Mouse (Mus musculus) megakaryocyte, embryonic 14.5 days (primary cell): ENCODE measurements around the gene Ppp1r13b. TPM values are rescaled to one million over a fixed set of nuclear protein-coding genes. Genes with fewer than 3 reads are reported as not detected.

ENCODE experiments used
- H3K27me3 ChIP-seq: replicated peaks from 2 replicates; pipeline ENCODE3; 2012; ENCODE audit warnings: inconsistent platforms
- H3K36me3 ChIP-seq: replicated peaks from 2 replicates; pipeline ENCODE3; 2012; ENCODE audit warnings: low read length, inconsistent platforms, mixed read lengths
- H3K4me1 ChIP-seq: 2 replicates; pipeline ENCODE4 v1.6.1; 2012; ENCODE audit warnings: inconsistent platforms
- H3K4me3 ChIP-seq: replicated peaks from 2 replicates; pipeline ENCODE3; 2012; ENCODE audit warnings: moderate library complexity, mild to moderate bottlenecking, inconsistent platforms
- H3K9me3 ChIP-seq: 2 replicates; pipeline ENCODE4 v1.6.1; 2012; ENCODE audit warnings: inconsistent platforms
- FLI1 ChIP-seq: IDR thresholded peaks from 2 replicates; pipeline ENCODE4 v1.6.1; 2012; ENCODE audit warnings: low read length, inconsistent platforms, mixed read lengths
- GATA1 ChIP-seq: IDR thresholded peaks from 3 replicates; pipeline ENCODE4 v1.6.1; 2012; ENCODE audit warnings: mixed read lengths, low read length, inconsistent platforms, borderline replicate concordance
- polyA plus RNA-seq: library from polyadenylated mRNA; stranded (reverse); fragments of >175 nt; gene quantifications from 2 replicates; pipeline ENCODE4 v1.2.3, GENCODE M21; 2012; ENCODE audit warnings: low replicate concordance; ENCODE audit not compliant: insufficient read depth

Ppp1r13b gene
- polyA plus RNA-seq, 1 experiment: 15.6 TPM

GRCm38 (mm10) chr12:111808775-111809174 is 99.1 kb downstream of the Ppp1r13b start:
- Histone ChIP-seq H3K27me3 (no peaks in the 10 kb centered on the region), H3K4me1 (peaks cover 61% of the 10 kb centered on the region), H3K4me3 (no peak overlapping the region), H3K9me3 (no peaks in the 10 kb centered on the region), H3K36me3 (peaks cover 72% of the 10 kb centered on the region)
- TF ChIP-seq GATA1 (no peak), FLI1 (no peak)

GRCm38 (mm10) chr12:111803538-111803937 is 104.4 kb downstream of the Ppp1r13b start:
- TF ChIP-seq GATA1 (no peak), FLI1 (no peak)
- peaks cover 96% of the 10 kb centered on the region for H3K36me3 ChIP-seq

GRCm38 (mm10) chr12:111800459-111801183 is 107.3 kb downstream of the Ppp1r13b start:
- Histone ChIP-seq H3K4me1 (no peaks in the 10 kb centered on the region; the same call in 1 of the 2 replicates), H3K27me3 (no peaks in the 10 kb centered on the region), H3K9me3 (no peaks in the 10 kb centered on the region), H3K36me3 (peaks cover 97% of the 10 kb centered on the region), H3K4me3 (no peak overlapping the region)
- TF ChIP-seq GATA1: no peak
- no peak for TF ChIP-seq FLI1

More at GRCm38 (mm10) chr12:111803538-111803937, 104.4 kb downstream of the Ppp1r13b start:
- Histone ChIP-seq H3K9me3 (no peaks in the 10 kb centered on the region), H3K27me3 (no peaks in the 10 kb centered on the region), H3K4me1 (peaks cover 11% of the 10 kb centered on the region), H3K4me3 (no peak overlapping the region)

GRCm38 (mm10) chr12:111798493-111798892 is 109.4 kb downstream of the Ppp1r13b start:
- Histone ChIP-seq H3K27me3 (no peaks in the 10 kb centered on the region), H3K36me3 (peaks cover 97% of the 10 kb centered on the region), H3K9me3 (no peaks in the 10 kb centered on the region), H3K4me3 (no peak overlapping the region), H3K4me1 (no peaks in the 10 kb centered on the region)
- TF ChIP-seq FLI1: no peak
- no peak for TF ChIP-seq GATA1

- peaks cover 97% of the 10 kb centered on the region for H3K36me3 ChIP-seq
- no peaks in the 10 kb centered on the region for H3K27me3 ChIP-seq
- H3K4me3 ChIP-seq: no peak overlapping the region
- TF ChIP-seq FLI1: no peak
- no peak for TF ChIP-seq GATA1
- no peaks in the 10 kb centered on the region for H3K9me3 ChIP-seq
- no peaks in the 10 kb centered on the region for H3K4me1 ChIP-seq
Observed at GRCm38 (mm10) chr12:111797251-111797650, 110.7 kb downstream of the Ppp1r13b start.

- peaks cover 97% of the 10 kb centered on the region for H3K36me3 ChIP-seq
- TF ChIP-seq GATA1 (no peak), FLI1 (no peak)
- no peak overlapping the region for H3K4me3 ChIP-seq
- no peaks in the 10 kb centered on the region for H3K27me3 ChIP-seq
- peaks cover 1% of the 10 kb centered on the region; the same call in 1 of the 2 replicates for H3K4me1 ChIP-seq
- no peaks in the 10 kb centered on the region for H3K9me3 ChIP-seq
Observed at GRCm38 (mm10) chr12:111795180-111795895, 112.6 kb downstream of the Ppp1r13b start.

- TF ChIP-seq GATA1: no peak
- no peak for TF ChIP-seq FLI1
- Histone ChIP-seq H3K27me3 (no peaks in the 10 kb centered on the region), H3K36me3 (peaks cover 98% of the 10 kb centered on the region), H3K4me3 (no peak overlapping the region), H3K9me3 (no peaks in the 10 kb centered on the region), H3K4me1 (peaks cover 8% of the 10 kb centered on the region; the same call in 1 of the 2 replicates)
Observed at GRCm38 (mm10) chr12:111794526-111795179, 113.3 kb downstream of the Ppp1r13b start.

GRCm38 (mm10) chr12:111794102-111794501 is 113.8 kb downstream of the Ppp1r13b start:
- peaks cover 14% of the 10 kb centered on the region; the same call in 1 of the 2 replicates for H3K4me1 ChIP-seq
- no peak overlapping the region for H3K4me3 ChIP-seq
- TF ChIP-seq FLI1: no peak
- TF ChIP-seq GATA1: no peak
- H3K36me3 ChIP-seq: peaks cover 99% of the 10 kb centered on the region
- H3K27me3 ChIP-seq: no peaks in the 10 kb centered on the region
- no peaks in the 10 kb centered on the region for H3K9me3 ChIP-seq

- Histone ChIP-seq H3K4me3 (peak overlapping the region; percentile 3), H3K36me3 (peaks cover 100% of the 10 kb centered on the region), H3K4me1 (peaks cover 23% of the 10 kb centered on the region; the same call in 1 of the 2 replicates), H3K9me3 (no peaks in the 10 kb centered on the region), H3K27me3 (no peaks in the 10 kb centered on the region)
- no peak for TF ChIP-seq GATA1
- no peak for TF ChIP-seq FLI1
Observed at GRCm38 (mm10) chr12:111791474-111792104, 116.3 kb downstream of the Ppp1r13b start.
